Mouse (Mus musculus): Measurements from ENCODE around the gene Ano4. TPM values are rescaled to one million over a fixed set of nuclear protein-coding genes. Genes with fewer than 3 reads are reported as not detected.
"Not testable (repeated sequence)": the region's sequence is repeated elsewhere in the genome, so short reads cannot be mapped to it uniquely, and the experiment has no call there.

Gene Ano4
- polyA plus RNA-seq, 1 experiment from 2014 or later: 2.8 TPM

DNA sequence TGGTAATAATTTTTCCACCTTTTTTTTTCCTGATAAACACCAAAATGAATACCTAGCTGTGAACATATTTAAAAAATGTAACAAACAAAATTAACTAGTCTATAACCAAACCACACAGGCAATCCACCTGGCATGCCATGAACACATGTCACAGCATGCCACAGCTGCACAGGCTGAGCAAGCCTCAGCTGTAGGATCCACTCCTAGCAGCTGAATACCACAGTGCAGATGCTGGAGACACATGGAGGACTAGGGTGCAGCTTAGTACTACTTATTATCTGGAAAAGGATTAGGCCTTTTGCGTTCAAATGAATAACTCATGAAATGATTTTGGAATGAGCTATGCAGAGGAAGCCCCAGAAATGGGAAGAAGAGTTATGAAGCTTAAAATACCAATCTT lies 233.6 kb downstream of the Ano4 start:
- Histone ChIP-seq H3K4me1 (peaks cover 8% of the 10 kb centered on the region; the same call in 1 of the 2 replicates), H3K9me3 (replicated peaks) (no peaks in the 10 kb centered on the region), H3K27me3 (no peaks in the 10 kb centered on the region), H3K36me3 (ENCODE audit: poor library complexity, severe bottlenecking) (no peaks in the 10 kb centered on the region), H3K27ac (no peak overlapping the region), H3K4me3 (no peak overlapping the region), H3K9ac (no peak overlapping the region), H3K4me2 (no peak overlapping the region)
- 56% methylated on average over 1 of the region's 1 CpGs for WGBS
- ATAC-seq: no peak

DNA sequence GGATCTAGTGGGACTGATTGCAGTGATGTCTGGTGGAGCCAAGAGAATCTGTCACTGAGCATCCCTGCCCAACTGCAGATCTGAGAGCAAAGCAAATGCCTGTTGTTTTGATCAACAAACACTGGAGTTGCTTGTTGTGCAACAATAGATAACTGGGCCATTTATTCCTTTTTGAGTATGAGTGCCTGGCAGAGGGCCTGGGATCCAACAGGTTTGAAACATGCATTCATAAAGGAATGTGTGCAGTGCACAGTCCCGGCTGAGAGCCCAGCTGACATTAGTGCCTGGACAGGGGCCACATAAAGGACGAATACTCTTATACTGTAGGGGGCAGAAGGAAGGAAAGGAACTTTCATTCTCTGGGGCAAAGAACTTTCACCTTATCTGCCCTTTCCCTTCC lies 241.0 kb downstream of the Ano4 start:
- no peak overlapping the region for H3K4me3 ChIP-seq
- 56% methylated on average over 2 of the region's 2 CpGs for WGBS

GRCm38 (mm10) chr10:89102025-89102424 lies 242.5 kb downstream of the Ano4 start:
- Histone ChIP-seq H3K4me3 (no peak overlapping the region), H3K9ac (no peak overlapping the region), H3K27ac (no peak overlapping the region), H3K27me3 (no peaks in the 10 kb centered on the region), H3K36me3 (ENCODE audit: poor library complexity, severe bottlenecking) (no peaks in the 10 kb centered on the region), H3K9me3 (replicated peaks) (no peaks in the 10 kb centered on the region), H3K4me1 (no peaks in the 10 kb centered on the region), H3K4me2 (no peak overlapping the region)
- ATAC-seq: 0 out of 2 replicates have a peak, but pooled peaks have one; percentile 30
- 68% methylated on average over 7 of the region's 7 CpGs for WGBS

More for the DNA sequence above, 241.0 kb downstream of the Ano4 start:
- no peaks in the 10 kb centered on the region for H3K27me3 ChIP-seq
- no peaks in the 10 kb centered on the region for H3K4me1 ChIP-seq
- no peak for ATAC-seq
- no peak overlapping the region for H3K4me2 ChIP-seq
- no peak overlapping the region for H3K27ac ChIP-seq
- H3K9ac ChIP-seq: no peak overlapping the region
- H3K36me3 ChIP-seq (ENCODE audit: poor library complexity, severe bottlenecking): no peaks in the 10 kb centered on the region
- H3K9me3 ChIP-seq (replicated peaks): no peaks in the 10 kb centered on the region

- WGBS: 76% methylated on average over 4 of the region's 4 CpGs
- H3K27ac ChIP-seq: no peak overlapping the region
- H3K9me3 ChIP-seq (replicated peaks): no peaks in the 10 kb centered on the region
- no peaks in the 10 kb centered on the region for H3K36me3 ChIP-seq (ENCODE audit: poor library complexity, severe bottlenecking)
- no peak overlapping the region for H3K9ac ChIP-seq
- no peaks in the 10 kb centered on the region for H3K4me1 ChIP-seq
- H3K4me3 ChIP-seq: no peak overlapping the region
- ATAC-seq: no peak
- no peak overlapping the region for H3K4me2 ChIP-seq
- H3K27me3 ChIP-seq: no peaks in the 10 kb centered on the region
Observed at GRCm38 (mm10) chr10:89098183-89098582, 246.4 kb downstream of the Ano4 start.

DNA sequence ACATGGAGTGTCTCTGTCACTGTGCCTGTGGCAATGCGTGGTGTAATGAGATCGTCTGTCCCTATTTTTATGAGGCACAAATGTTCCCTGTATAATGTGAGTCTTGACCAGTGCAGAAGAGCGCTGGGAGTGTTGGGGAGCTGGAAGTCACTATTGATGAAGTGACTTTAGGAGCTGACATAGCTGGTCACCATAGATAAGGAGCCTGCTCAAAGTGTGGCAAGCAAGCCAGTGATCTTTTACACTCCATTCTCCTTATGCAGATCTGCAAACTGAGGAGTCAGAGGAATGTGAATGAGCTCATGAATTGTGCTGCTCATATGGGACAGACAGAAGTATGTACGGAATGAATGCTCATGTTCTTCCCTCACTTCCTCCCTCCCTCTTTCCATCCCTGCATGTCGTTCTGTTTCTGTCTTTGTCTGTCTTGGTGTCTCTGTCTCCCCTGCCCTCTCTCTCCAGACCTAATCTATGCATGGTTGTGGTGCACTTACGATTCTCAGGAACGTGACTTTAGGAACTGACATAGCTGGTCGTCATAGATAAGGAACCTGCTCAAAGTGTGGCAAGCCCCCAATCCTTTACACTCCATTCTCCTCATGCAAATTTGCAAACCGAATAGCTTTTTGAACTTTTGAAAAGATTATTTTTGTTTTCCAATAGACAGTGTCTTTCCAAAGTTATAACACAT lies 252.1 kb downstream of the Ano4 start:
- no peaks in the 10 kb centered on the region for H3K36me3 ChIP-seq (ENCODE audit: poor library complexity, severe bottlenecking)
- no peak for ATAC-seq
- H3K4me1 ChIP-seq: no peaks in the 10 kb centered on the region
- no peaks in the 10 kb centered on the region for H3K27me3 ChIP-seq
- no peak overlapping the region for H3K27ac ChIP-seq
- no peak overlapping the region for H3K4me2 ChIP-seq
- no peak overlapping the region for H3K4me3 ChIP-seq
- H3K9me3 ChIP-seq (replicated peaks): no peaks in the 10 kb centered on the region
- 82% methylated on average over 9 of the region's 9 CpGs for WGBS
- H3K9ac ChIP-seq: no peak overlapping the region

DNA sequence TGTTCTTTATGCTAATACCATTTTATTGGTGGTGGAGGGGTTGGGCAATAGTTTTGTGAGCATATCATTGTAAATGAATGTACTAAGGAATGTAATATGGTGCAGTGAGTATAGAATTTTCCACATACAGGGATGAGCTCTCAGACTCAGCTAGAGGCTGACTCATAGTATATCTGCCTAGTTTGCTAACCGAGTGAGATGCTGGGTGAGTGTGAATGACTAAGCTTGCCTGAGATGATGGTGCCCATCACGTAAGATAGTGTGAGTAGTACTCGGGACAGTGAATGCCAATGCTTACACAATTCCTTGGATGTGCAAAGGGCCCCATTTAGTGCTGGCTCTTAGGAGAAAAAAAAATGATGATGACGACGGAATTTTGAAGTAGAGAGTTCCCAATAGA lies 267.1 kb downstream of the Ano4 start:
- H3K27me3 ChIP-seq: no peaks in the 10 kb centered on the region
- no peaks in the 10 kb centered on the region for H3K36me3 ChIP-seq (ENCODE audit: poor library complexity, severe bottlenecking)
- H3K9ac ChIP-seq: no peak overlapping the region
- 89% methylated on average over 5 of the region's 5 CpGs for WGBS
- H3K4me3 ChIP-seq: no peak overlapping the region
- H3K4me2 ChIP-seq: no peak overlapping the region
- H3K4me1 ChIP-seq: no peaks in the 10 kb centered on the region
- no peak for ATAC-seq
- H3K27ac ChIP-seq: no peak overlapping the region
- H3K9me3 ChIP-seq (replicated peaks): no peaks in the 10 kb centered on the region

DNA sequence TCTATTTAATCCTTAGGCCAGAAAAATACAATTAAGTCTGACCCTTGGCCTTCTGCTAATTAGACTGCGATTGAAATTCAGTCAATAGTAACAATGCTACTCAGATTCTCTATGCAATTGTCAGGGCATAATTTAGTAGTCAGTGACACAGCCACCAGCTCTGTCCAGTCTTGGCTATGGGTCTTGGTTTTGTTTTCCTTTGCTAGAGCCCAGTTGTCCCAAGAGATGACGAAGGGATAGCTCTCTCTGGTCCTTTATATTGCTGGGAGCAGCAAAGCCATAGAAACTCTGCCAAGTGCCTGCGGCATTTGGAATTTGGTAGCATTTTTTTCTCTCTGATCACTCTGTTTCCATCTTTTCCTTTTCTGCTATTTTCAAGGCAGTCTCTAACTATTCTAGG lies 288.7 kb downstream of the Ano4 start:
- H3K4me3 ChIP-seq: no peak overlapping the region
- no peak for ATAC-seq
- WGBS: 59% methylated on average over 3 of the region's 3 CpGs
- no peak overlapping the region for H3K4me2 ChIP-seq
- no peak overlapping the region for H3K27ac ChIP-seq
- H3K4me1 ChIP-seq: no peaks in the 10 kb centered on the region
- H3K9me3 ChIP-seq (replicated peaks): 0 out of 2 replicates have a peak, but pooled peaks cover 2% of the 10 kb centered on the region
- no peaks in the 10 kb centered on the region for H3K36me3 ChIP-seq (ENCODE audit: poor library complexity, severe bottlenecking)
- no peak overlapping the region for H3K9ac ChIP-seq
- H3K27me3 ChIP-seq: no peaks in the 10 kb centered on the region

GRCm38 (mm10) chr10:89044921-89045320 lies 299.6 kb downstream of the Ano4 start:
- WGBS: 92% methylated on average over 12 of the region's 12 CpGs
- H3K4me1 ChIP-seq; H3K9me3 ChIP-seq (replicated peaks); H3K27me3 ChIP-seq; H3K36me3 ChIP-seq (ENCODE audit: poor library complexity, severe bottlenecking); H3K9ac ChIP-seq; ATAC-seq; H3K4me2 ChIP-seq; H3K27ac ChIP-seq; H3K4me3 ChIP-seq: not testable (repeated sequence)

DNA sequence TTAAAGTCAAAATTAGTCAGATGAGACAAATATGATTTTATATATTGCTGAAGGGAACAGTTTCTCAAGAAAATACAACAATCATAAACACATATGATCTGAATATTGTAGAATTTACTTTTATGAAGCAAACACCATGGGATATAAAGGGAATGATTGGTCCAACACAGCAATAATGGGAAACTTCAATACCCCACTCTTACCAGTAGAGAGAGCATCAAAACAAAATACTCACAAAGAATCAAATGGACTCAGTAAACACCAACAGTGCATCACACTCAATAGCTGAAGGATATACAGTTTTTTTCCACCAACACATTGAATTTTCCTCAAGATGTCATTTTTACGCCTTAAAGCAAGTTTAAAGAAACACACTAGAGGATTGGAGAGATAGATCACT lies 300.4 kb downstream of the Ano4 start:
- Histone ChIP-seq H3K9me3 (replicated peaks) (no peaks in the 10 kb centered on the region), H3K4me1 (no peaks in the 10 kb centered on the region), H3K4me2 (no peak overlapping the region), H3K27me3 (no peaks in the 10 kb centered on the region), H3K4me3 (no peak overlapping the region), H3K36me3 (ENCODE audit: poor library complexity, severe bottlenecking) (no peaks in the 10 kb centered on the region), H3K9ac (no peak overlapping the region), H3K27ac (no peak overlapping the region)
- WGBS: 96% methylated on average over 1 of the region's 1 CpGs
- no peak for ATAC-seq

DNA sequence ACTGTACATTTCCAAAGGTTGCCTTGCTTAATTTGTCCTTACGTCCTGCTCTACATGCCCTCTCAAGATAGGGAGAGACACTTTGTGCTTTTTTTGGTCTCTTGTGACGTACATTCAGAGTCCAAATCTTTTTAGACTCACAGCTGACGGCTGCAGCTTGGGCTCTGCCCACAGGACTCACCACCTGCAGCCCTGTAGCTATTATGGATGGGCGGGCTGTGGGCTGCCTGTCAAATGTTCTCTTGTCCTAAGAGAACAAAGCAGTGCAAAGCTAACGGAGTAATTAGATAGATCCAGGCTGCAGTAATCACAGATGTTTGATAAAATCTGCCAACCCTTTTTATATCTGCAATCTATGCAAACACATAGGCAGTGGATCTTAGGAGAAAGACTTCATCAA lies 325.6 kb downstream of the Ano4 start:
- H3K4me2 ChIP-seq: no peak overlapping the region
- 23% methylated on average over 5 of the region's 5 CpGs for WGBS
- ATAC-seq: peak; percentile 89
- H3K27ac ChIP-seq: no peak overlapping the region
- no peaks in the 10 kb centered on the region for H3K36me3 ChIP-seq (ENCODE audit: poor library complexity, severe bottlenecking)
- 0 out of 2 replicates have a peak, but pooled peaks cover 4% of the 10 kb centered on the region for H3K4me1 ChIP-seq
- H3K9me3 ChIP-seq (replicated peaks): no peaks in the 10 kb centered on the region
- H3K9ac ChIP-seq: no peak overlapping the region
- H3K27me3 ChIP-seq: no peaks in the 10 kb centered on the region
- H3K4me3 ChIP-seq: no peak overlapping the region

DNA sequence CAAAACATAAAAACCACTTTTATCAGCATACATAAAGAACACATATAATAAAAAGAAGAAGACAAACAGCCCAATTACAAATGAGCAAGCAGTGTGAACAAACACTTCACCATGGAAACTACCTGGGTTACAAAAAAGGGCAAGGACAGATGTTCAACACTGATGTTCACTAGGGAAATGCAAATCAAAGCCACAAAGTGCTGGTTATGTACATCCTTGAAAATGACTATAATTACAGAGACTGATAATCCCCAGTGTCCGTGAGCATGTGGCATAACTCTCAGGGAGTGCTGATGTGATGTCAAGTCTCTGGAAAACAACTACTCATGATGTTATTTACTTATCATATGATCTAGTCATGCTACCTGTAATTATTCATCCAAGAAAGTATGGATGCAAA lies 336.3 kb downstream of the Ano4 start:
- no peak overlapping the region for H3K4me3 ChIP-seq
- WGBS: 56% methylated on average over 1 of the region's 1 CpGs
- H3K27me3 ChIP-seq: no peaks in the 10 kb centered on the region
- H3K4me1 ChIP-seq: no peaks in the 10 kb centered on the region
- H3K4me2 ChIP-seq: no peak overlapping the region
- H3K9me3 ChIP-seq (replicated peaks): no peaks in the 10 kb centered on the region
- no peak for ATAC-seq
- no peaks in the 10 kb centered on the region for H3K36me3 ChIP-seq (ENCODE audit: poor library complexity, severe bottlenecking)
- no peak overlapping the region for H3K27ac ChIP-seq
- no peak overlapping the region for H3K9ac ChIP-seq

GRCm38 (mm10) chr10:89004518-89004917 lies 340.0 kb downstream of the Ano4 start:
- no peak overlapping the region for H3K4me2 ChIP-seq
- no peaks in the 10 kb centered on the region for H3K4me1 ChIP-seq
- no peak overlapping the region for H3K4me3 ChIP-seq
- H3K27ac ChIP-seq: no peak overlapping the region
- H3K9ac ChIP-seq: no peak overlapping the region
- no peaks in the 10 kb centered on the region for H3K9me3 ChIP-seq (replicated peaks)
- no peak for ATAC-seq
- WGBS: 91% methylated on average over 3 of the region's 3 CpGs
- no peaks in the 10 kb centered on the region for H3K27me3 ChIP-seq
- no peaks in the 10 kb centered on the region for H3K36me3 ChIP-seq (ENCODE audit: poor library complexity, severe bottlenecking)

- H3K4me3 ChIP-seq: no peak overlapping the region
- no peaks in the 10 kb centered on the region for H3K9me3 ChIP-seq (replicated peaks)
- H3K27me3 ChIP-seq: no peaks in the 10 kb centered on the region
- no peak overlapping the region for H3K9ac ChIP-seq
- H3K4me2 ChIP-seq: no peak overlapping the region
- H3K36me3 ChIP-seq (ENCODE audit: poor library complexity, severe bottlenecking): no peaks in the 10 kb centered on the region
- WGBS: 69% methylated on average over 6 of the region's 6 CpGs
- H3K4me1 ChIP-seq: no peaks in the 10 kb centered on the region
- no peak overlapping the region for H3K27ac ChIP-seq
- ATAC-seq: no peak
Observed at GRCm38 (mm10) chr10:88986925-88987324, 357.6 kb downstream of the Ano4 start.
